Mouse (Mus musculus): ENCODE data around the gene Epha1.

Gene Epha1

DNA sequence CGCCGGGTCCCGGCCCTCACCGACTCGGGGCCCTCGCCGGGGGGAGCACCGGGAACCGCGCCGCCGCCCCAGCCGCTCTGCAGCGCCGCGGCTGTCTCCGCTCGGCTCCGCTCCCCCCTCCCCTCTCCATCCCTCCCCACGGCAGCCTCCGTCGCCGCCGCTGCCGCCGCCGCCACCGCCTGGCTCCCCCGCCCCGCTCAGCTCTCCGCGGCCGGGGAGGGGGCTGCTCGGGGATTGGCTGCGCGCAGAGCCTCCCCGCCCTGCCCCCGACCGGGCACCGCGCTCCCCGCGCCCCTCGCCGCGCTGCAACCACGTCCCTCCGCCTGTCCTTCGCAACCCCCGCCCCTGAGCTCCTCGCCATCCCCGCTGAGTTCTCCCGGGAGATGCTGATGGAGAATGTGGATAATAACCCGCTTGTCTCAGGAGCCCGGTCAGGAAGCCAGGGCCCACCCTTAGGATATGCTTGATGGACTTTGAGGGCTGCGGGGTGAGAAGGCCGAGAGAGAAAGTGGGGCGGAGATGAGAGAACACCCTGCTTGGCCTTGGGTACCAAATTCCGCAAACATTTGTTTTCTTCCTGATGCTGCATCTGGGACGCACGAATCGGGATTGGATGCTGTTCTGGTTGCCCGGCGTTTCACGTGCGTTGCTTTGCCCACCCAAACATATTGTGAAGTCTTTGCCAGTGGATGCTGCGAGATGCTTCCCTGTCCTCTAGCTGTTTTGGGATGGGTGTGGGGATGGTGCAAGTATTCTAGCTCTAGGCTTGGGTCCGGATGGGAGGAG lies 48.4 kb downstream of the Epha1 start, which contains the start of gene Fam131b:
TSS of gene Fam131b (minus strand) at position 162 of the 786 bp plus-strand sequence.
- peak; percentile 60 for DNase-seq (ENCODE audit: low read depth, low spot score)

DNA sequence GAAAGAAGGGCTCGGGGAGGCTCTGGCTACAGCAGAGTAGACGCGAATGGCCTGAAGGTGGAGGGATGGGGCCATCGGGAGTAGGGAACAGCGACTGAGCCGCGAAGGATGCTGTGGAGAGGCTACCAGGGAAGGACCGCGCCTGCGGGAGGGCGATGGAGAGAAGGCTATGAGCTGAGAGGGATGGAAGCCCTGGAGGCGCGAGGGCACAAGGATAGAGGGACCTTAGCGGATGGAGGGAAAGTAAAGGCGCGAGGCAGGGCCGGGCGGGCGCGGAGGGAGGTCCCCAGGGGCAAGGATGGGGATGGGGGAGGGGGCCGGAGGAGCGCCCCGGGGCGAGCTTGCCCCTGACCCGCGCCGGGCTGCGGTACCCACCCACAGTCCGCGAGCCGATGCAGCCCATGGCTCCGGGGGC lies 49.0 kb downstream of the Epha1 start:
- no peak for DNase-seq (ENCODE audit: low read depth, low spot score)

DNA sequence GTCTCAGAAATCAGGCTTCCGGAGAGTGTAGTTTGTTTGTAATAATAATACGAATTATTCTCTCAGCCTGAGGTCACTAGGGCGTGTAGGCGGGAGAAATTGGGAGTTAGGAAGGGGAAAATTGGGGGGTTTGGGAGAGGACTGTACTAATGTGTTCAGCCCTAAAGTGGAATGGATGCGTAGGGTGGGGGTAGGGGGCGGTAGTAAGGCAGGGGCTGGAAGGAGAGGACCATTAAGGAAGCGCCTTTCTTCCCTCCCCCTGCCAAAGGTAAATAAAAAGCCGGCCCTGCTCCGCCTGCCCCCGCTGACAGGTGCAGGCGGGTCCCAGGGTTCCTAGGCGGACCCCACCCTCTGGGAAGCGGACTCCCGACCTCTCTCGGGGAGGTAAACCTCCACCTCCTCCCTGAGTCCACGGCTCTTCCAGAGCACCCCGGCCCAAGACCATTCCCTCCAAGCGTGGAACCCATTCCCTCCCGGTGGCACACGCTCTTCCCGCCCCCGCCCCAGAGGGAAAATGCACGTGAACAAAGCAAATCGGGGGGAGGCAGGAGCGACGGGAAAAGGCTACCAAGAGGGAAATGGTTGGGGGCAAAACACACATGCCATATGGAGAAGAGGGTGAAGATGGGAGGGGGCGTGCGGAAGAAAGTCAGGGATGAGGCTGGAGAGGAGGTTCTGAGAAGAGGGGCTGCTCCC lies 49.5 kb downstream of the Epha1 start:
- DNase-seq (ENCODE audit: low read depth, low spot score): no peak

DNA sequence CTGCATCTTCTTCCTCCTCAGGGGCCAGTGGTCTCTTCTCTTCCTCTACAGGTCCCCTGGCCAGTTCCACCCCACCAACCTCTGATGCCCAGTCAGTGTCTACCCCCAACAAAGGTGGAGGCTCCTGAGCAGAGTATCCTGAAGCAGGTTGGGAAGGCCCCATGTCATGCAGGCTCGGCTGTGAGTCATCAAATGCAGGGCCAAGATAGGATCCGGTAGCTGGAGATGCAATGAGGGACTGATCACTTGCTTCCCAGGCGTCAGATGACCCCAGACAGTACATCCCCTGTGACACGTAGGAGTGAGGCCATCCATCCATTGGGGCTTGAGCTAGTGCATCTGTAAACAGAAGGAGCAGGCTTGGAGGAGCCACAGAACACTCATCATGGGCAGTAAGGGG lies 54.8 kb downstream of the Epha1 start:
- no peak for DNase-seq (ENCODE audit: low read depth, low spot score)

DNA sequence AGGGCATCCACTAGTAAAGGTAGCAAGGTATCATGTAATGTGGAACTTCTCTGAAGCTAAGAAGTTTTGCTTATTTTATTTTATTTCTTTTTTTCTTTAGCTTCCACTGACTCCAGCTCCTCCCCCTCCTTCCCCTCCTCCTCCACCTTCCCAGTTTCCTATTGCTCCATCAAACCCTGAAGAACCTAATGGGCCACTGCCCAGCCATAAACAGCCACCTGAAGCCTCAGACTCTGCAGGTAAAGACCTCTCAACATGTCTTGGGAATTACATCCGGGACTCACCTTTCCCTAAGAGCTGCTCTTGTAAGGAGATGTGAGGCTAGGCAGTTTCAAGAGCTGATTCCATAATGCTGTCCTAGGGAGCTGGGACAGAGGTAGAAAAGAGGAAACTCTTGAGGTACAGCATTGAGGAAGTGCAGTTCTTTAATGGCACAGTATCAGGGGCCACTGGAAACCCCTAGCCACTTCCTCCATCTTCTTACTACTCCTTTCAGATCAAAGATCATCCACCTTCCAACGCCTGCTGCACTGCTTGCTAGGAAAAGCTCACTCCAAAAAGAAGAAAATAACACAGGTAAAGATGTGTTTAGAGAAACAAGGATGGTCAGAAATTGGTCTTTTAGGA lies 62.5 kb downstream of the Epha1 start:
- no peak for DNase-seq (ENCODE audit: low read depth, low spot score)

GRCm38 (mm10) chr6:42309816-42310378 lies 63.2 kb downstream of the Epha1 start:
- DNase-seq (ENCODE audit: low read depth, low spot score): no peak
